Comparison of ENCODE assay signal across 9 mouse cellular contexts in genomic region chr1:106231805-106232459, GRCm38 (mm10).
DNase-seq lines count a peak whose midpoint lies in the region; ATAC-seq and TF ChIP-seq lines count a peak whose summit lies in the region.
"Had no signal": no experiment of that assay in that cellular context is flagged by ENCODE, and none has a peak within 500 bp of the region (broad histone marks: within the 10 kb centered on the region; RNA-seq: fewer than 3 reads in every experiment).

No protein-coding gene starts in this region.

- H3K27ac ChIP-seq in lung, postnatal 0 days (ENCODE audit: low read length), result no peak overlapping the region
- H3K27ac ChIP-seq: neural tube, embryonic 12.5 days had no signal

- no peak overlapping the region for H3K9ac ChIP-seq in lung, postnatal 0 days (replicated peaks; ENCODE audit: low read depth)
- H3K9ac ChIP-seq: neural tube, embryonic 12.5 days had no signal

- 64% methylated on average over 3 of the region's 3 CpGs for WGBS in lung, postnatal 0 days

- no peaks in the 10 kb centered on the region for H3K4me1 ChIP-seq in lung, postnatal 0 days (ENCODE audit: insufficient read depth, low read depth, low read length)
- H3K4me1 ChIP-seq: neural tube, embryonic 12.5 days had no signal

- no peaks in the 10 kb centered on the region for H3K9me3 ChIP-seq in lung, postnatal 0 days (ENCODE audit: low read length)
- H3K9me3 ChIP-seq: neural tube, embryonic 12.5 days had no signal

- H3K4me2 ChIP-seq in lung, postnatal 0 days (replicated peaks; ENCODE audit: low read depth, low read length), result no peak overlapping the region
- H3K4me2 ChIP-seq: neural tube, embryonic 12.5 days had no signal

- H3K4me3 ChIP-seq in lung, postnatal 0 days (ENCODE audit: low read depth, low read length), result no peak overlapping the region
- H3K4me3 ChIP-seq: neural tube, embryonic 12.5 days had no signal

- H3K36me3 ChIP-seq in lung, postnatal 0 days (ENCODE audit: insufficient read depth, low read length), result no peaks in the 10 kb centered on the region
- H3K36me3 ChIP-seq: neural tube, embryonic 12.5 days had no signal

- ATAC-seq in lung, postnatal 0 days, result peak; percentile 77

- TF ChIP-seq CTCF in lung, postnatal 0 days (IDR thresholded peaks at IDR 0.05), result no peak

- peak; percentile 57 to 59 for DNase-seq in kidney, postnatal 25 days
- no peak for DNase-seq in kidney, adult 11 months
- DNase-seq in cerebellum, adult 11 months, result peak; percentile 37
- peak; percentile 53 to 78 for DNase-seq in cerebellum, postnatal 25 days
- peak; percentile 58 for DNase-seq in lung, postnatal 0 days (ENCODE audit: low spot score)
- no peak for DNase-seq in right cerebral cortex, postnatal 36 days (ENCODE audit: low spot score in 2 of 2)
- DNase-seq in spleen, postnatal 14 days (ENCODE audit: low spot score in 2 of 2), result no peak
- no peak for DNase-seq in ovary, postnatal 36 days (ENCODE audit: low spot score)

- TF ChIP-seq EP300 in lung, postnatal 0 days (IDR thresholded peaks at IDR 0.05), result no peak

- H3K27me3 ChIP-seq in lung, postnatal 0 days (replicated peaks; ENCODE audit: insufficient read depth, low read length), result no peaks in the 10 kb centered on the region
- H3K27me3 ChIP-seq: neural tube, embryonic 12.5 days had no signal

Comparison
In these comparisons a context has a peak if more than half of its experiments do, and no peak if none do; other contexts are left out.
1. DNase-seq: peak in kidney, postnatal 25 days (2 of 2), cerebellum, adult 11 months (single experiment), cerebellum, postnatal 25 days (2 of 2) and lung, postnatal 0 days (single experiment); none in kidney, adult 11 months (single experiment), right cerebral cortex, postnatal 36 days (0 of 2), spleen, postnatal 14 days (0 of 2) and ovary, postnatal 36 days (single experiment).